Mouse (Mus musculus) megakaryocyte, embryonic 14.5 days (primary cell): Measurements from ENCODE around the gene Tat.

ENCODE experiments used
- FLI1 ChIP-seq: IDR thresholded peaks from 2 replicates; pipeline ENCODE4 v1.6.1; 2012; ENCODE audit warnings: low read length, inconsistent platforms, mixed read lengths
- GATA1 ChIP-seq: IDR thresholded peaks from 3 replicates; pipeline ENCODE4 v1.6.1; 2012; ENCODE audit warnings: mixed read lengths, low read length, inconsistent platforms, borderline replicate concordance

GRCm38 (mm10) chr8:109986384-109986783 lies 3.9 kb upstream of the Tat start:
- no peak for TF ChIP-seq GATA1
- no peak for TF ChIP-seq FLI1
